Mouse (Mus musculus): ENCODE measurements around the gene Cenpl. TPM values are rescaled to one million over a fixed set of nuclear protein-coding genes. Genes with fewer than 3 reads are reported as not detected.

Gene Cenpl
- polyA plus RNA-seq, 1 experiment from 2014 or later, result 23.0 TPM

DNA sequence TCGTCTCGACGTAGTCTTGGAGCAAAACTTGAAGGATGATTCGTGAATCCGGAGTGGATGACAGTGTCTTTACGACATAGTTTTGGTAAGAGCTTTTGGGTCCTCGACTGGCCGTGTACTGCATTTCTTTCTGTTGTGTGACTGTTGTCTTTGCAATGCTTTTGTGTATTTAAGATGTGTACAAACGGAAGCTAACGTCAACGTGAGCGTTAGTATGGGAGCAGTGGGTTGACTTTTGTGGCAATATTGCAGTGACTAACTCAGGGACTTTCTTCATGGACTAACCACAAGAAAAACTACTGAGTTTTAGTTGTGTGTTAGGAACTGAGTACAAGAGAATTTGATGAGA, 733 bp downstream of the Cenpl start:
- H3K27ac ChIP-seq, result no peak overlapping the region
- peaks cover 34% of the 10 kb centered on the region for H3K4me1 ChIP-seq
- H3K4me3 ChIP-seq, result peak overlapping the region; percentile 77
- peak overlapping the region; percentile 80 for H3K4me2 ChIP-seq (replicated peaks)
- no peaks in the 10 kb centered on the region for H3K9me3 ChIP-seq
- WGBS, result under 1% methylated on average over 12 of the region's 12 CpGs
- H3K27me3 ChIP-seq (replicated peaks), result no peaks in the 10 kb centered on the region
- ATAC-seq (ENCODE audit: low FRiP score, low read depth), result no peak
- no peaks in the 10 kb centered on the region for H3K36me3 ChIP-seq
- H3K9ac ChIP-seq, result peak overlapping the region; percentile 64

DNA sequence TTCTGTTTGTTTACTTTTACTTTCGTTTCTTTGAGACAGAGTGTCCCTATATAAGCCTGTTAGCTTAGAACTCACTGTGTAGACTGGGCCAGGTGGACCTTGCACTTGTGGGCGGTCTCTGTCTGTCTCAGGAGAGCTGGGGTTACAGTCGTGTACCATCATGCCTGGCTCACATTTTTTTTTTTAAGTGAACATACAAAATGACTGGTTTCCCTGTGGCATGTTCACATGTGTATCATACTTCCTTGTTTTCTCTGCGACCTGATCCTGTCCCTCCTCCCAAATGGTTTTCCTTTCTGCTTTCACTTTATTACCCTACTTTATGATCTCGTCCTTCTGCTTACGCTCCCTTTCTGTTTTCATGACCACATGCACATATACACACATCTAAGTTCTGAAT, 5.7 kb downstream of the Cenpl start:
- WGBS, result 89% methylated on average over 6 of the region's 6 CpGs
- Histone ChIP-seq H3K9me3 (no peaks in the 10 kb centered on the region), H3K27me3 (replicated peaks) (no peaks in the 10 kb centered on the region), H3K9ac (no peak overlapping the region), H3K27ac (no peak overlapping the region), H3K4me1 (peaks cover 27% of the 10 kb centered on the region), H3K4me2 (replicated peaks) (no peak overlapping the region), H3K36me3 (peaks cover 14% of the 10 kb centered on the region), H3K4me3 (no peak overlapping the region)
- no peak for ATAC-seq (ENCODE audit: low FRiP score, low read depth)

DNA sequence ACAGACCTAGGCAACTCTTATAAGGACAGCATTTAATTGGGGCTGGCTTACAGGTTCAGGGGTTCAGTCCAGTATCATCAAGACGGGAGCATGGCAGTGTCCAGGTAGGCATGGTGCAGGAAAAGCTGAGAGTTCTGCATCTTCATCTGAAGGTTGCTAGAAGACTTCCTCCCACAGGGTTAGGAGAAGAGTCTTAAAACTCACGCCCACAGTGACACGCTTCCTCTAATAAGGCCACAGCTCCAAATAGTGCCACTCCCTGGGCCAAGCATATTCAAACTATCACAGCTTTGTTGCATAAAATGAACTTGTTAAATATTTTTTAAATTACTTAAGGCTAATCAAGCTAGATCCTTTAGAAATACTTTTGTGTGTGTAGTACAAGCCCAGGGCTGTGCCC, 6.7 kb downstream of the Cenpl start:
- Histone ChIP-seq H3K4me2 (replicated peaks) (no peak overlapping the region), H3K9me3 (no peaks in the 10 kb centered on the region), H3K36me3 (peaks cover 18% of the 10 kb centered on the region), H3K4me1 (peaks cover 18% of the 10 kb centered on the region), H3K27me3 (replicated peaks) (no peaks in the 10 kb centered on the region), H3K27ac (no peak overlapping the region), H3K9ac (no peak overlapping the region), H3K4me3 (no peak overlapping the region)
- 95% methylated on average over 3 of the region's 3 CpGs for WGBS
- ATAC-seq (ENCODE audit: low FRiP score, low read depth), result no peak

DNA sequence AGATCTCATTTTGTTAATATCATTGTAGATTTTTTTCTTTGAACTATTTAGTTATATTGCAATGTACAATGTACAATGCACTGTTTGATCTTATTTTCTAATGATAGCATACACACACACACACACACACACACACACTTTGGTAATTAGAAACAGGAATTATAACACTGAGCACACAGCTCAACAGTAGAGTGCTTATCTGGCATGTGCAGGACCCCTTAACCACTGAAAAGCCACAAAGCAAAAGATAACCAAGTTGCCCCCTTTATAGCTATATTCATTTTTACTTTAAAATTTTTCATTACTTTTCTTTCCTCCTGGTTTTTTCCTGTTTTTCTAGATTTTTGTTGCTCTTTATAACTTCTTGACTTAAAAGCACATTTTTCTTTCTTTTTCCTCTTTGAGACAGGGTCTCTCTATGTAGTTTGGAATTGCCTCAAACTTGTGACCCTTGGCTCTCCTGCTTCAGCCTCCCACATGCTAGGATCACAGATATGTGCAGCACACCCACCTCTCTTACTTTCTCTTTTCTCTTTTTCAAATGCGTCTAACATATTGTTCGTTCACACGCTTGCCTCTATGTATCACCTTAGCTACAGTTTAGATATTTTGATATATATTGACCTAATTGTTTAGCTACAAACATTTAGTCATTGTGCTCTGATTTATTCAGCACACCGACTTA, 29.4 kb downstream of the Cenpl start:
- no peak for ATAC-seq (ENCODE audit: low FRiP score, low read depth)
- H3K4me1 ChIP-seq, result no peaks in the 10 kb centered on the region
- H3K4me2 ChIP-seq (replicated peaks), result no peak overlapping the region
- WGBS, result 96% methylated on average over 4 of the region's 4 CpGs
- peaks cover 29% of the 10 kb centered on the region; the same call in 1 of the 2 replicates for H3K36me3 ChIP-seq
- H3K9me3 ChIP-seq, result no peaks in the 10 kb centered on the region
- H3K27me3 ChIP-seq (replicated peaks), result no peaks in the 10 kb centered on the region
- H3K27ac ChIP-seq, result no peak overlapping the region
- no peak overlapping the region for H3K4me3 ChIP-seq
- no peak overlapping the region for H3K9ac ChIP-seq

DNA sequence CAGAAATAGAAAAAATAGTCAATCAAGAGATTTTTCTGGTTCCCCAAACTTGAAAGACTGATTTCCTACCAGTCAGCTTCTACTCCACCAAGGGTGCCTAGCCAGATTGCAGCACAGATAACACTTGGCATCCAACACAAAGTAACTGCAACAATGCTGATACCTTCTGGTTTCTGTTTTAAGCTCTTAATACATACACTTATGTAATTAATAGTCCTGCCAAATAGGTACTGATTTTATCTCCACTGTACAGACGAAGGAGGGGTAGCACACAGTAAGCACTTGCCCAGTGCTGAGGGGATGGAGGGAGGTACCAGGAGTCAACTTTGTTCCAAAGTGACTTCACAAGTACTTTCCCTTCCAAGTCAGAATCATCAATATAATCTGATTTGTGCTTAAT, 33.3 kb downstream of the Cenpl start:
- 79% methylated on average over 1 of the region's 1 CpGs for WGBS
- Histone ChIP-seq H3K4me2 (replicated peaks) (no peak overlapping the region), H3K36me3 (peaks cover 30% of the 10 kb centered on the region), H3K4me3 (no peak overlapping the region), H3K27ac (no peak overlapping the region), H3K4me1 (no peaks in the 10 kb centered on the region), H3K27me3 (replicated peaks) (no peaks in the 10 kb centered on the region), H3K9me3 (no peaks in the 10 kb centered on the region), H3K9ac (no peak overlapping the region)
- no peak for ATAC-seq (ENCODE audit: low FRiP score, low read depth)

DNA sequence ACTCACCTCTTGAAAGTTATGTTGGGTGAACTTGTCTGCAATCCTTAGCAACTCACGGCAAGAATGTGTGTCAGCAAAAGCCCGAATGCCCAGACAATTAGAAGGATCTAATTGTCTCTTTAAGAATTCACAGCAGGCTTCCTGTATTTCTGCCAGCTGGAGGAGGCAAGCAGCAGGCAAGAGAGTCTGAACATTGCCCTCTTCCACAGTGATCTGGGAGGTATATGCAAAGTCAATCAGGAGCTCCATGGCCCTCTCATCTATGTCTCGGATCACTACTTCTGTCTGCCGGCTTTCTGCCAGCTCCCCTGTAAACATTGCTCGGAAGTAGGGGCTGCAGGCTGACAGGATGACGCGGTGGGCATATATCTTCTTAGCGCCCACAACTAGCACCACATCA, 38.7 kb downstream of the Cenpl start:
- Histone ChIP-seq H3K36me3 (peaks cover 22% of the 10 kb centered on the region), H3K4me3 (no peak overlapping the region), H3K4me1 (no peaks in the 10 kb centered on the region), H3K4me2 (replicated peaks) (no peak overlapping the region), H3K27me3 (replicated peaks) (no peaks in the 10 kb centered on the region), H3K9me3 (no peaks in the 10 kb centered on the region), H3K27ac (no peak overlapping the region), H3K9ac (no peak overlapping the region)
- ATAC-seq (ENCODE audit: low FRiP score, low read depth), result no peak
- whole genome bisulfite sequencing, result 90% methylated on average over 8 of the region's 8 CpGs

DNA sequence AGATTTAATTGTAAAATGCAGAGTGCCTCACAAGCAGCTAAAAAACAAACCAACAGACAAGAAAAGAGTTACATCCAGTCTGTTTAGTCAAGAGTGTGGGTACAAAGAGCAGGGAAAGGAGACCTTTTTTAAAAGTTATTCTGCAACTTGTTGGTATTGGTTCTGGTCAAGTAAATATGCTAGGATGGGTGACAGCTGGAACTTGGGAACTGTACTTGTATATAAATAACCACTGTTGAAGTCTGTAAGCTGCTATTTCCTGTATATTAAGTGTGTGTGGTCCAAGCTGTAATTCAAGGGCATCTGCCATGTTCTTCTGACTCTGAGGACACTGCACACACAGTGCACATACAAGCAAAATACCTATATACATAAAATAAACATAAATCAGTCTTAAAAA, 44.1 kb downstream of the Cenpl start:
- H3K4me2 ChIP-seq (replicated peaks), result no peak overlapping the region
- ATAC-seq (ENCODE audit: low FRiP score, low read depth), result no peak
- no peak overlapping the region for H3K4me3 ChIP-seq
- H3K9me3 ChIP-seq, result no peaks in the 10 kb centered on the region
- H3K4me1 ChIP-seq, result no peaks in the 10 kb centered on the region
- no peak overlapping the region for H3K9ac ChIP-seq
- H3K27ac ChIP-seq, result no peak overlapping the region
- peaks cover 2% of the 10 kb centered on the region for H3K36me3 ChIP-seq
- no peaks in the 10 kb centered on the region for H3K27me3 ChIP-seq (replicated peaks)

DNA sequence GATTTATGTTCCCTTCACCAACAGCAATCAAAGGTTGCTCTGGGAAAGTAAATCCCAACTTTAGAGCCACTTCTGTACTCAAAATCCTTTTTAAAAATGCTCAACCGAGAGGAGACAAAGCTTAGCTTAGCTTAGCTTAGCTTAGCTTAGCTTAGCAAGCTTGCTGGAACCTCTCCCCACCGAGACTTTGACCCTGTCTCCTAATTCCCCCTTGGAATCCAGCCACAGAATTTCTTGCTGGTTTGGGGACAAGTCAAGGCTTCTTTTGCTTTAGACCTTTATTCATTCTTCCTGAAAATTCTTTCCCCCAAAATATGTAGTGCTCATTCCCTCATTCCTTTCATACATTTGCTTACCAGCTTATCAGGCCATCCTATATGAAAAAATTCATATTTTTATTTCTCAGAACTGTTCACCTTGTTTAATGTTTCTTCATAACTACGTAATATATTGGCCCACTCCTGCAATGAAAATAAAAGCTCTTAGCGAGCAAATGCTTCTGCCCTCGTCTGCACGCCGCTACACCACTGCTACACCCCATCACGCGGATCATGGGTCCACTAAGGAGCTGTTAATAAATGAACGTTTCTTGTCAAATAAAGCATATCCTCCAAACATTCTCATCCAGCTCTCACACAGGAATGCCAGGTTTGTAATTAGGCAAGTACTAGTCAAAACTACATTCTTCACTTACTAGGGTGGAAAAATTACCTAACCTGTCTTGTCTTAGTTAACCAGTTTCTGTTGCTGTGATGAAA, 52.3 kb downstream of the Cenpl start:
- ATAC-seq (ENCODE audit: low FRiP score, low read depth), result no peak
- Histone ChIP-seq H3K27ac (no peak overlapping the region), H3K9ac (no peak overlapping the region), H3K4me3 (no peak overlapping the region), H3K36me3 (peaks cover 7% of the 10 kb centered on the region; the same call in 1 of the 2 replicates), H3K27me3 (replicated peaks) (no peaks in the 10 kb centered on the region), H3K4me1 (no peaks in the 10 kb centered on the region), H3K9me3 (no peaks in the 10 kb centered on the region), H3K4me2 (replicated peaks) (no peak overlapping the region)
- 92% methylated on average over 10 of the region's 10 CpGs for WGBS

DNA sequence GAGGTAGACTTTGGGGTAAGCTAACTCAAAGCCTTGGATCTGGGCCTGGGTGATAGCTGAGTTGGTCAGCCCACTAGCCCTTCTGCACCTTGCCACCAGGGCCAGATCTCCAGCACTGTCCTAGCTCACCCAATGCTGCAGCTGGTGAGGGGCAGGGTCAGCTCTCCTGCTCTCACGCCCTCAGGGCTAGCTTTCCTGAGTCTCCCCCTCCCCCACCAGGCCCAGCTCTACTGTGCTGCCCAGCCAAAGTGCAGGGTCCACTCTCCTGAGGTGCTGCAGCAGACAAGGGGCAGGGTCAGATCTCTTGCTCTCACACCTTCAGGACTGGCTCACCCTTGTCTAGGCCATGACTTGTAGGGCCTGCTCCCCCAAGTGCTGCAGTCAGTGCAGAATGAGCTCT, 55.9 kb downstream of the Cenpl start:
- Histone ChIP-seq H3K27me3 (replicated peaks) (no peaks in the 10 kb centered on the region), H3K27ac (no peak overlapping the region), H3K4me2 (replicated peaks) (no peak overlapping the region), H3K36me3 (peaks cover 2% of the 10 kb centered on the region; the same call in 1 of the 2 replicates), H3K9me3 (no peaks in the 10 kb centered on the region), H3K9ac (no peak overlapping the region), H3K4me1 (peaks cover 9% of the 10 kb centered on the region), H3K4me3 (no peak overlapping the region)
- WGBS, result 76% methylated on average over 1 of the region's 1 CpGs
- no peak for ATAC-seq (ENCODE audit: low FRiP score, low read depth)

DNA sequence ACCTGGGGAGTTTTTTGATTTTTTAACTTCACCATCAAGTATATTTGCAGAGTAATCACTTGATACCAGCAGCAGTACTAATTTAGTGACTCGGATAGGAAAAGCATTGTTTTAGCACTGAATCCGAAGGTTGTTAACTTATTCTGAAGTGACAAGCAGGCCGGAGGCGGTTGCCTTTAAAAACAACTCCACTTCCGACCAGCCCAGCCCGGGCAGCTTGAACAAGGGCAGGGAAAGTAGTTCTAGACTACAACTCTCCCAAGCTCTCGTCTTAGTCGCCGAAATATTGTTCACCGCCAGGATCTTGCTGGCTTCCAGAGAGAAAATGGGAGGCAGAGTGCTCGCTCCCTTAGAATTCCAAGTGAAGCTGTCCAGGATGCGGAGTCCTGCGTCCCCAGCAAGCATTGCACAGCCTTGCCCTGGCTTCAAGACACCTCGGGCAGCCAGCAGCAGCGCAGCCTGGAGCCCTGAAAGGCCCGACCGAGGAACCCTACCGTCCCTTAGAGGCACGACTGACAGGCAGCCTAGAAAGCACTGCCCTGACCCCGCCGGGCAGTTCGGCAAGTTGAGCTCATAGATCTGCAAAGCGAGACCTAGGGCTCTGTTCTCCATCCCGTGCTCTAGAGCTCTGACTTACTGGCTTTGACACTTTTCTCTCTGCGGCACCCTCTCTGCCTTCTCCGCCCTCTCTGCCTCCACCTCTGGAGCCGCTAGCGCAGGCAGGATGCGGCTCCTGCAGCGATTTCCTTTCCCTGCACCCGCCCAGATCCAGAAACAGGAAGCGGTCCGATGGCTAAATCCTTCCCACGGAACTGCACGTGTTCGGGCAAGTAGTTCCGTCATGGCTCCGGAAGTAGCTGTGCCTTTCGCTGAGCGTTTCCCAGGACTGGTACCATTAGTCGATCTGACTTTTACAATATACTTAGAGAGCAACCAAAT, 60.5 kb downstream of the Cenpl start, which contains the start of gene Klhl20:
Klhl20 (minus strand) TSS at position 786 of the 939 bp plus-strand sequence.
- peak within 1 kb of the TSS; percentile 84 for H3K4me2 ChIP-seq (replicated peaks)
- H3K27ac ChIP-seq, result no peak within 1 kb of the TSS
- WGBS, result 4% methylated on average over 41 of the region's 41 CpGs
- H3K36me3 ChIP-seq, result peaks cover 2% of the 10 kb centered on the region; the same call in 1 of the 2 replicates
- peak within 1 kb of the TSS; percentile 89 for H3K9ac ChIP-seq
- no peaks in the 10 kb centered on the region for H3K9me3 ChIP-seq
- H3K4me1 ChIP-seq, result peaks cover 9% of the 10 kb centered on the region
- ATAC-seq (ENCODE audit: low FRiP score, low read depth), result peak; percentile 96
- H3K27me3 ChIP-seq (replicated peaks), result no peaks in the 10 kb centered on the region
- H3K4me3 ChIP-seq, result peak within 1 kb of the TSS; percentile 76
